Mouse (Mus musculus): ENCODE results near the gene Ddx31.
A peak's percentile ranks its signal among the peaks of the same experiment; 100 is the strongest.

The Ddx31 gene

GRCm38 (mm10) chr2:28911331-28912038 is 71.3 kb downstream of the Ddx31 start:
- DNase-seq (ENCODE audit: low spot score in 2 of 2), result no peak

GRCm38 (mm10) chr2:28912039-28912700 is 72.0 kb downstream of the Ddx31 start:
- no peak for DNase-seq (ENCODE audit: low spot score in 2 of 2)

GRCm38 (mm10) chr2:28912961-28913360 is 72.8 kb downstream of the Ddx31 start:
- no peak for DNase-seq (ENCODE audit: low spot score in 2 of 2)

- no peak for DNase-seq (ENCODE audit: low spot score in 2 of 2)
Measured at GRCm38 (mm10) chr2:28914121-28914520, 73.9 kb downstream of the Ddx31 start.

GRCm38 (mm10) chr2:28915104-28915738 is 75.0 kb downstream of the Ddx31 start:
- no peak for DNase-seq (ENCODE audit: low spot score in 2 of 2)

- no peak for DNase-seq (ENCODE audit: low spot score in 2 of 2)
Measured at GRCm38 (mm10) chr2:28915768-28916512, 75.7 kb downstream of the Ddx31 start.

GRCm38 (mm10) chr2:28916513-28916865 is 76.3 kb downstream of the Ddx31 start, which contains the start of gene Barhl1:
TSS of gene Barhl1 (minus strand) at chr2:28916668.
- DNase-seq (ENCODE audit: low spot score in 2 of 2), result no peak

- no peak for DNase-seq (ENCODE audit: low spot score in 2 of 2)
Measured at GRCm38 (mm10) chr2:28917156-28917517, 76.9 kb downstream of the Ddx31 start.

GRCm38 (mm10) chr2:28917518-28918361 is 77.5 kb downstream of the Ddx31 start:
- no peak for DNase-seq (ENCODE audit: low spot score in 2 of 2)

GRCm38 (mm10) chr2:28919001-28919400 is 78.8 kb downstream of the Ddx31 start:
- DNase-seq (ENCODE audit: low spot score in 2 of 2), result no peak

GRCm38 (mm10) chr2:28923912-28924311 is 83.7 kb downstream of the Ddx31 start:
- peak in 1 of 2 experiments; percentile 62 for DNase-seq (ENCODE audit: low spot score in 2 of 2)

GRCm38 (mm10) chr2:28930571-28930970 is 90.4 kb downstream of the Ddx31 start:
- no peak for DNase-seq (ENCODE audit: low spot score in 2 of 2)

- no peak for DNase-seq (ENCODE audit: low spot score in 2 of 2)
Measured at GRCm38 (mm10) chr2:28938997-28939396, 98.8 kb downstream of the Ddx31 start.

GRCm38 (mm10) chr2:28943666-28944516 is 103.7 kb downstream of the Ddx31 start:
- no peak for DNase-seq (ENCODE audit: low spot score in 2 of 2)

GRCm38 (mm10) chr2:28945388-28945787 is 105.2 kb downstream of the Ddx31 start:
- no peak for DNase-seq (ENCODE audit: low spot score in 2 of 2)

GRCm38 (mm10) chr2:28946312-28946711 is 106.1 kb downstream of the Ddx31 start:
- DNase-seq (ENCODE audit: low spot score in 2 of 2), result no peak

GRCm38 (mm10) chr2:28952981-28953380 is 112.8 kb downstream of the Ddx31 start:
- no peak for DNase-seq (ENCODE audit: low spot score in 2 of 2)

- no peak for DNase-seq (ENCODE audit: low spot score in 2 of 2)
Measured at GRCm38 (mm10) chr2:28954595-28954994, 114.4 kb downstream of the Ddx31 start.
